Mouse (Mus musculus): ENCODE results near the gene Zer1. TPM values are rescaled to one million over a fixed set of nuclear protein-coding genes. Genes with fewer than 3 reads are reported as not detected.

The Zer1 gene
- polyA plus RNA-seq, 1 experiment from 2014 or later = 7.2 TPM

DNA sequence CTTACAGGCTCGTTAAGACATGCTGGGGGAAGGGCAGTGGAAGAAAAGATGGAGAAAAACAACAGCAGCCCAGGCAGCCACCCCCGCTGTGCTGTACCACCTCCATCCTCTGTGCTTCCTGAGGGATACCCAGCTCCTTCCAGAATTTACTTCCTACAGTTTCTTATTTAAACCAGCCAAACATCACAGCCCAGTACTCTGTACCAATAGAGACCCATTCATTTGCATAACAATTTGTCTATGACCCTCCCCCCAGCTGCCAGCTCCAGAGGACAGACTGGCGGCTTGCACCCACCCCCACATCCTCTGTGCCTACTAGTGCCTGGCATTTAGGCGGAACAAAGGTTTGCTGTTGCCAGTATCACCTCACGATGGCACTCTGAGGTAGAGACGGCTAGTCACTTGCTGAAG is 4.7 kb downstream of the Zer1 start:
- H3K36me3 ChIP-seq = 0 out of 2 replicates have a peak, but pooled peaks cover 9% of the 10 kb centered on the region

DNA sequence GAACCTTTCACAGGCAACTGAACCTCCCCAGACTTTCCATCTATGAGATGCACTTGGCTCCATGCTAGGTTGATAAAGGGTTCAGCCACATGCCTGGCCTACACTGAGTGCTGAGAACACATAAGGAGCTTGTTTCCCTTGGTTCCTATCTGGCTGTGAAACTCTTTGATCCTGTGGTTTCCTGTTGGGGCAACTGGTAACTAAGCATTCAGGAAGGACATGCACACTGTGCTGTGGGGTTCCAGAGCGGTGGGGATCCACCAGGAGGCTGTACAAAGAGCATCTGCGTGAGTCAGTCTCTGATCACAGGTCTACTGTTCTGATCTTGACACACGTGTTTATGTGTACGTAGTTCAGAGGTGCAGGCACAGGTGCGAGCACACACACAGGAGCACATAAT is 11.8 kb downstream of the Zer1 start:
- WGBS = 86% methylated on average over 5 of the region's 5 CpGs
- peaks cover 11% of the 10 kb centered on the region; the same call in 1 of the 2 replicates for H3K4me1 ChIP-seq
- no peak overlapping the region for H3K27ac ChIP-seq
- no peak for DNase-seq (ENCODE audit: low spot score)
- H3K4me3 ChIP-seq = no peak overlapping the region
- no peaks in the 10 kb centered on the region for H3K27me3 ChIP-seq (ENCODE audit: insufficient read depth, poor library complexity, severe bottlenecking)
- no peaks in the 10 kb centered on the region for H3K9me3 ChIP-seq
- H3K36me3 ChIP-seq = peaks cover 54% of the 10 kb centered on the region

More for the DNA sequence above, 4.7 kb downstream of the Zer1 start:
- Histone ChIP-seq H3K27me3 (ENCODE audit: insufficient read depth, poor library complexity, severe bottlenecking) (no peaks in the 10 kb centered on the region), H3K4me1 (peaks cover 25% of the 10 kb centered on the region), H3K9me3 (no peaks in the 10 kb centered on the region), H3K4me3 (no peak overlapping the region), H3K27ac (no peak overlapping the region)
- no peak for DNase-seq (ENCODE audit: low spot score)
- WGBS = 42% methylated on average over 6 of the region's 6 CpGs

DNA sequence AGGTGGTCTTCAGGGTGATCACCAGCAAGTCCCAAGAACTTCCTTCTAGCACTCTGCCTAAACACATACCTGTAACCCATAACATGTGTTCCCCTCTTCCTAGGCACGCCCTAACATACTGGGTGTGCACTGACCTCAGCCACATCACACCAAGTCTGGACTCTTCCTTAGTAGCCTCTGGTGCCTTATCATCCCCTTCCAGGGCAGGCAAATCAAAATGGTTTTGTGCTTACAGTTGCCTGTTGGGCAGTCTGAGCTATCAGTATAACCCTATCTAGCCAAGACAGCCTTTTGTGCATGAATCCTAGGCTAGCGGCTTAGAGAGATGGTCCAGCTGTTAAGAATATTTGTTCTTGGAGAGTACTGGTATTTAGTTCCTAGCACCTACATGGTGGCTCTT is 12.9 kb downstream of the Zer1 start:
- no peaks in the 10 kb centered on the region for H3K9me3 ChIP-seq
- H3K27me3 ChIP-seq (ENCODE audit: insufficient read depth, poor library complexity, severe bottlenecking) = no peaks in the 10 kb centered on the region
- peaks cover 11% of the 10 kb centered on the region; the same call in 1 of the 2 replicates for H3K4me1 ChIP-seq
- peaks cover 63% of the 10 kb centered on the region for H3K36me3 ChIP-seq
- no peak overlapping the region for H3K4me3 ChIP-seq
- no peak overlapping the region for H3K27ac ChIP-seq
- no peak for DNase-seq (ENCODE audit: low spot score)
- WGBS = 80% methylated on average over 2 of the region's 2 CpGs

GRCm38 (mm10) chr2:30108260-30108659 is 16.1 kb downstream of the Zer1 start:
- H3K4me1 ChIP-seq = peaks cover 11% of the 10 kb centered on the region; the same call in 1 of the 2 replicates
- no peak overlapping the region for H3K27ac ChIP-seq
- DNase-seq (ENCODE audit: low spot score) = no peak
- no peaks in the 10 kb centered on the region for H3K27me3 ChIP-seq (ENCODE audit: insufficient read depth, poor library complexity, severe bottlenecking)
- no peaks in the 10 kb centered on the region for H3K9me3 ChIP-seq
- H3K4me3 ChIP-seq = no peak overlapping the region
- H3K36me3 ChIP-seq = peaks cover 87% of the 10 kb centered on the region
- 68% methylated on average over 4 of the region's 4 CpGs for WGBS

- DNase-seq (ENCODE audit: low spot score) = no peak
- peaks cover 87% of the 10 kb centered on the region for H3K36me3 ChIP-seq
- 88% methylated on average over 5 of the region's 5 CpGs for WGBS
Observed at GRCm38 (mm10) chr2:30107646-30108045, 16.7 kb downstream of the Zer1 start.

DNA sequence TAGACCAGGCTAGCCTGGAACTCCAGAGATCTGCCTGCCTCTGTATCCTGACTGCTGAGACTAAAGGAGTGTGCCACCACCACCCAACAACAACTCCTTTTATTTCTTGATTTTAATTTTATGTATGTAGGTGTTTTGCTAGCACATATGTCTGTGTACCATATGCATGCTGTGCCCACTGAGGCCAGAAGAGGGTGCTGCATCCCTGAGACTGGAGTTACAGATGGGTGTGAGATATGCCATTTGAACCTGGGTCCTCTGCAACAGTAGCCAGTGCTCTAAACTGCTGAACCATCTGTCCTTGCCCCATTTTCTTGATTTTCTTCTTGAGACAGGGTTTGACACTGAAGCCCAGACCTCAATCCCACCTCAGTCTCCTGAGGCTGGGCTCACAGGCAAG is 18.0 kb downstream of the Zer1 start:
- Histone ChIP-seq H3K9me3 (no peaks in the 10 kb centered on the region), H3K4me3 (no peak overlapping the region), H3K27me3 (ENCODE audit: insufficient read depth, poor library complexity, severe bottlenecking) (no peaks in the 10 kb centered on the region), H3K27ac (no peak overlapping the region), H3K4me1 (peaks cover 11% of the 10 kb centered on the region; the same call in 1 of the 2 replicates), H3K36me3 (peaks cover 86% of the 10 kb centered on the region)
- DNase-seq (ENCODE audit: low spot score) = no peak

More at GRCm38 (mm10) chr2:30107646-30108045, 16.7 kb downstream of the Zer1 start:
- Histone ChIP-seq H3K4me3 (no peak overlapping the region), H3K4me1 (peaks cover 11% of the 10 kb centered on the region; the same call in 1 of the 2 replicates), H3K9me3 (no peaks in the 10 kb centered on the region), H3K27ac (no peak overlapping the region), H3K27me3 (ENCODE audit: insufficient read depth, poor library complexity, severe bottlenecking) (no peaks in the 10 kb centered on the region)

DNA sequence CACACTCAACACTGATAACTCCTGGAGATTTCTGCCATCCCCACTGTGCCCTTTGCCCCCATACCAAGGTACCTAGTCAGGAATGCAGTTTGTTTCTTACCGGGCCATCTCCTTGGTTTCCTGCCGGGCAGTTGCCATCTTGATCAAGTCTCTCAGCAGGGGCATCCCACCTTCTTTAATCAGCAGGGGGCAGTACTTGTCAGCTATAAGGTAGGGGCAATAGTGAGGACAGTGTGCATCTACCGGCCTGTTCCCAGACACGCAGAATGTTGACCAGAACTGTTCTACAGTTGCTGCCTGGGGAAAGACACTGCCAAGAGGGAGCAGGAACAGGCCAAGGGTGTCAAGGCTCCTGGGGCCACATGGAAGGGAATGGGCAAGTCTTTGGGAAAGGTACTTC is 24.2 kb downstream of the Zer1 start:
- Histone ChIP-seq H3K4me1 (peaks cover 11% of the 10 kb centered on the region), H3K36me3 (peaks cover 84% of the 10 kb centered on the region), H3K27me3 (ENCODE audit: insufficient read depth, poor library complexity, severe bottlenecking) (no peaks in the 10 kb centered on the region), H3K27ac (no peak overlapping the region), H3K9me3 (no peaks in the 10 kb centered on the region), H3K4me3 (no peak overlapping the region)
- WGBS = 66% methylated on average over 4 of the region's 4 CpGs
- DNase-seq (ENCODE audit: low spot score) = no peak

- H3K9me3 ChIP-seq = no peaks in the 10 kb centered on the region
- no peak overlapping the region for H3K27ac ChIP-seq
- no peak for DNase-seq (ENCODE audit: low spot score)
- H3K36me3 ChIP-seq = peaks cover 61% of the 10 kb centered on the region
- WGBS = 80% methylated on average over 2 of the region's 2 CpGs
- H3K4me1 ChIP-seq = peaks cover 41% of the 10 kb centered on the region
- H3K4me3 ChIP-seq = no peak overlapping the region; the same call in 1 of the 2 replicates
- no peaks in the 10 kb centered on the region for H3K27me3 ChIP-seq (ENCODE audit: insufficient read depth, poor library complexity, severe bottlenecking)
Observed at GRCm38 (mm10) chr2:30095882-30096527, 28.4 kb downstream of the Zer1 start.

GRCm38 (mm10) chr2:30094208-30094588 is 30.2 kb downstream of the Zer1 start:
- DNase-seq (ENCODE audit: low spot score) = no peak
- Histone ChIP-seq H3K9me3 (no peaks in the 10 kb centered on the region), H3K36me3 (peaks cover 57% of the 10 kb centered on the region), H3K27ac (peak overlapping the region; percentile 88), H3K4me1 (peaks cover 38% of the 10 kb centered on the region), H3K27me3 (ENCODE audit: insufficient read depth, poor library complexity, severe bottlenecking) (no peaks in the 10 kb centered on the region), H3K4me3 (peak overlapping the region; percentile 78)
- WGBS = 4% methylated on average over 13 of the region's 13 CpGs

- WGBS = under 1% methylated on average over 51 of the region's 51 CpGs
- Histone ChIP-seq H3K27ac (peak within 1 kb of the TSS; percentile 88), H3K4me1 (peaks cover 35% of the 10 kb centered on the region), H3K36me3 (peaks cover 52% of the 10 kb centered on the region), H3K27me3 (ENCODE audit: insufficient read depth, poor library complexity, severe bottlenecking) (no peaks in the 10 kb centered on the region), H3K4me3 (peak within 1 kb of the TSS; percentile 78), H3K9me3 (no peaks in the 10 kb centered on the region)
- DNase-seq (ENCODE audit: low spot score) = peak; percentile 100
Observed at GRCm38 (mm10) chr2:30093471-30094207, 30.7 kb downstream of the Zer1 start, which contains the start of gene Zdhhc12. Zdhhc12 (minus strand) TSS chr2:30093648.

GRCm38 (mm10) chr2:30092280-30092918 is 32.0 kb downstream of the Zer1 start:
- H3K9me3 ChIP-seq = no peaks in the 10 kb centered on the region
- no peak for DNase-seq (ENCODE audit: low spot score)
- H3K4me3 ChIP-seq = peak overlapping the region; percentile 78
- H3K27ac ChIP-seq = peak overlapping the region; percentile 88
- 34% methylated on average over 6 of the region's 6 CpGs for WGBS
- H3K36me3 ChIP-seq = peaks cover 50% of the 10 kb centered on the region
- no peaks in the 10 kb centered on the region for H3K27me3 ChIP-seq (ENCODE audit: insufficient read depth, poor library complexity, severe bottlenecking)
- peaks cover 32% of the 10 kb centered on the region for H3K4me1 ChIP-seq

GRCm38 (mm10) chr2:30091521-30091920 is 32.9 kb downstream of the Zer1 start:
- 94% methylated on average over 12 of the region's 12 CpGs for WGBS

DNA sequence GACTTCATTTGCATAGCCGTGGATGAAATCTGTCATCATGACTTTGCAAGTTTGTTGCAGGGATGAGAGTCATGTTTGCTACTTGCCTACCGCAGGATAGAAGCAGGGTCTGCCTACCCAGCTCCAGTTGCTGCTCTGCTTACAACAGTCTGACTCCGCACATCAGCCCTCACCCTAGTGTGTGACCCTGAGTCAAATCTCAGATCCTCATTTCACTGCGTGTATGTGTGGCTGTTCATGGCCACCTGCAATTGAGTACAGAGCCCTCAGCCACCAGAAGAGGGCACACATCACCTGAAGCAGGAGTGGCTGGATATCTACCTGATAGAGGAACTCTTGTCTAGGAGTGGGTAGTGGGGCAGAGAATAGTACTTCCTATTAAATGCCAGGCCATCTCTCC is 37.1 kb downstream of the Zer1 start:
- Histone ChIP-seq H3K4me1 (peaks cover 21% of the 10 kb centered on the region), H3K36me3 (peaks cover 58% of the 10 kb centered on the region), H3K27me3 (ENCODE audit: insufficient read depth, poor library complexity, severe bottlenecking) (no peaks in the 10 kb centered on the region), H3K9me3 (no peaks in the 10 kb centered on the region), H3K27ac (no peak overlapping the region), H3K4me3 (no peak overlapping the region)
- 93% methylated on average over 4 of the region's 4 CpGs for WGBS
- no peak for DNase-seq (ENCODE audit: low spot score)

More at GRCm38 (mm10) chr2:30091521-30091920, 32.9 kb downstream of the Zer1 start:
- DNase-seq (ENCODE audit: low spot score) = no peak
- Histone ChIP-seq H3K27me3 (ENCODE audit: insufficient read depth, poor library complexity, severe bottlenecking) (no peaks in the 10 kb centered on the region), H3K4me1 (peaks cover 32% of the 10 kb centered on the region), H3K9me3 (no peaks in the 10 kb centered on the region), H3K36me3 (peaks cover 52% of the 10 kb centered on the region), H3K4me3 (no peak overlapping the region), H3K27ac (no peak overlapping the region; the same call in 1 of the 2 replicates)
